Mouse (Mus musculus) C2C12 (cell line): ENCODE measurements around the gene Cd69. TPM values are rescaled to one million over a fixed set of nuclear protein-coding genes. Genes with fewer than 3 reads are reported as not detected.

Experiments
- H3K27me3 ChIP-seq: one replicate; pipeline ENCODE4 v1.6.1; 2011; ENCODE audit not compliant: control insufficient read depth, insufficient read depth, insufficient read length
- H3K36me3 ChIP-seq: one replicate; pipeline ENCODE4 v1.6.1; 2011; ENCODE audit not compliant: control insufficient read depth, insufficient read depth
- H3K4me3 ChIP-seq: one replicate; pipeline ENCODE4 v1.5.1; 2011; ENCODE audit warnings: mild to moderate bottlenecking, control low read depth; ENCODE audit not compliant: poor library complexity, insufficient read depth, severe bottlenecking
- H3K79me2 ChIP-seq: one replicate; pipeline ENCODE4 v1.6.1; 2011; ENCODE audit not compliant: control insufficient read depth, insufficient read depth
- H3K79me3 ChIP-seq: one replicate; pipeline ENCODE4 v1.6.1; 2011; ENCODE audit warnings: low read depth, control low read depth
- H3ac ChIP-seq: one replicate; pipeline ENCODE3; 2011; ENCODE audit warnings: low read depth; ENCODE audit not compliant: control insufficient read depth, insufficient read length
- CEBPB ChIP-seq: IDR thresholded peaks from one replicate; pipeline ENCODE4 v1.6.1; 2011; ENCODE audit warnings: low read depth, mild to moderate bottlenecking, control low read depth, moderate library complexity
- CTCF ChIP-seq: IDR thresholded peaks from one replicate; pipeline ENCODE4 v1.5.1; 2011; ENCODE audit not compliant: control insufficient read depth, insufficient read depth, insufficient read length
- FOSL1 ChIP-seq: IDR thresholded peaks from one replicate; pipeline ENCODE4 v1.8.0; 2011; ENCODE audit warnings: mild to moderate bottlenecking, low read length; ENCODE audit not compliant: poor library complexity, insufficient read depth, severe bottlenecking
- MAX ChIP-seq: IDR thresholded peaks from one replicate; pipeline ENCODE4 v1.6.1; 2011; ENCODE audit warnings: mild to moderate bottlenecking, control low read depth
- MYOD1 ChIP-seq: IDR thresholded peaks from one replicate; pipeline ENCODE4 v1.6.1; 2011; ENCODE audit warnings: low read depth; ENCODE audit not compliant: control insufficient read depth, insufficient read length
- MYOG ChIP-seq: IDR thresholded peaks from one replicate; pipeline ENCODE4 v1.6.1; 2011; ENCODE audit not compliant: control insufficient read depth, insufficient read length; ENCODE audit errors: extremely low read depth
- USF1 ChIP-seq: IDR thresholded peaks from one replicate; pipeline ENCODE4 v1.6.1; 2011; ENCODE audit warnings: low read depth, mild to moderate bottlenecking, control low read depth, moderate library complexity
- polyA plus RNA-seq: library from polyadenylated mRNA; unstranded; fragments of >200 nt; fragmentation: generic; extraction: Trizol; gene quantifications from one replicate; pipeline ENCODE4 v1.2.1, GENCODE M21; 2012; ENCODE audit warnings: missing spikeins

The Cd69 gene
- polyA plus RNA-seq, 1 experiment, result not detected

DNA sequence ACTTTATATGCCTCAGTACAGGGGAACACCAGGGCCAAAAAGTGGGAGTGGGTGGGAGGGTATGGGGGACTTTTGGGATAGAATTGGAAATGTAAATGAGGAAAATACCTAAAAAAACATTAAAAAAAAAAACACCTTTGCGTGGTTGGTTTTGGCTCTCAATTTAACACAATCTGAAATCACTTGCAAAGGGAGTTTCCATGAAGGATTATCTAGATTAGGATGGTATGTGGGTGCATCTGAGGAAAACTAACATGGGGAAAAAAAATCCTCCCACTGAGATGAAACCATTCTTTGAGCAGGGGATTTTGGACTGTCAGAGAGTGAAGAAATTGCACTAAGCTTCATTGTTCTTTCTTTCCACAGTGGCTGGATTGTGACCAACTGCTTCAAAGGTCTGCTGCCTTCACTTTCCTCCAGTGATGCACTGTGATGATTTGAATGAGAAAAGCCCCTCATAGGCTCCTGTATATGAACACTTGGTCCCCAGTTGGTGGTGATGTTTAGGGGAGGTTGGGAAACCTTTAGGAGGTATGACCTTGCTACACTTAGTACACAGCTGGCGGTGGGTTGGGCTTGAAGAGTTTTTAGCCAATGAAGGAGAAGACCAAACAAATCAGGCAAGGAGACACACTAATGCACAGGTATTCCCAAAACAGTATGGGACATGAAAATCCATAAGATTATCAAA is 38.4 kb downstream of the Cd69 start:
- Histone ChIP-seq H3K4me3 (no peak overlapping the region), H3K79me3 (no peaks in the 10 kb centered on the region), H3ac (no peak overlapping the region), H3K79me2 (no peaks in the 10 kb centered on the region), H3K27me3 (no peaks in the 10 kb centered on the region), H3K36me3 (no peaks in the 10 kb centered on the region)
- no peak for TF ChIP-seq MYOG
- TF ChIP-seq MAX, result no peak
- TF ChIP-seq CTCF, result no peak
- TF ChIP-seq FOSL1, result no peak
- no peak for TF ChIP-seq USF1
- no peak for TF ChIP-seq CEBPB
- no peak for TF ChIP-seq MYOD1

DNA sequence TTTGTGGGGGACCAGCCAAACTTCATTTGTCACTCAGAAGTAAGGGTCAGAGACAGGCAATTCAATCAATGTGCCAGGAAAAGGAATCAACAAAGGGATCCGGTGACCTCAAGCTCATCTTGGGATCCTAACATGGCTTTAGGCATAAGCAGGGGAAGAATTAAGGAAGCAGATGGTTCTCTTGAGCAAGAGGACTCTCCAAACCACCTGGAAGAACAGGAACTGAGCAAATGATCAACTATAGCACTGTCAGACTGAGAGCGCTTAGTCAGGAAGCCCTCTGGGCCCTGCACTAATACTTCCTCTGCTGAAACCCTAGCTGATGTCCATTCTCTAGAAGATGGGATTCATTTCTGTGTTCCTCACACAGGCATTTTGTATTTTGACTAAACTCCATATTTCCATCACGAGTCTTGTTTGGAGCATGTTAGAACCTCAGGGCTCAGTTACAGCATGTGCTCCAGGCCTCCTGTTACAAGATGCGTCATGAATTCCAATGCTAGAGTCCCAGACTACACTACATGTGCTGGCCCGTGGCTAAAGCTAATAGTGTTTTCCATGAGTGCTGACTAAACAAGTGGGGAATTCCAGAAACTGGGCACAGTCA is 39.3 kb downstream of the Cd69 start:
- no peaks in the 10 kb centered on the region for H3K79me2 ChIP-seq
- H3K79me3 ChIP-seq, result no peaks in the 10 kb centered on the region
- no peaks in the 10 kb centered on the region for H3K27me3 ChIP-seq
- H3K4me3 ChIP-seq, result no peak overlapping the region
- TF ChIP-seq FOSL1 (no peak), MYOG (no peak), USF1 (peak; percentile 36), MAX (peak; percentile 98), MYOD1 (no peak)
- H3ac ChIP-seq, result no peak overlapping the region
- H3K36me3 ChIP-seq, result no peaks in the 10 kb centered on the region

DNA sequence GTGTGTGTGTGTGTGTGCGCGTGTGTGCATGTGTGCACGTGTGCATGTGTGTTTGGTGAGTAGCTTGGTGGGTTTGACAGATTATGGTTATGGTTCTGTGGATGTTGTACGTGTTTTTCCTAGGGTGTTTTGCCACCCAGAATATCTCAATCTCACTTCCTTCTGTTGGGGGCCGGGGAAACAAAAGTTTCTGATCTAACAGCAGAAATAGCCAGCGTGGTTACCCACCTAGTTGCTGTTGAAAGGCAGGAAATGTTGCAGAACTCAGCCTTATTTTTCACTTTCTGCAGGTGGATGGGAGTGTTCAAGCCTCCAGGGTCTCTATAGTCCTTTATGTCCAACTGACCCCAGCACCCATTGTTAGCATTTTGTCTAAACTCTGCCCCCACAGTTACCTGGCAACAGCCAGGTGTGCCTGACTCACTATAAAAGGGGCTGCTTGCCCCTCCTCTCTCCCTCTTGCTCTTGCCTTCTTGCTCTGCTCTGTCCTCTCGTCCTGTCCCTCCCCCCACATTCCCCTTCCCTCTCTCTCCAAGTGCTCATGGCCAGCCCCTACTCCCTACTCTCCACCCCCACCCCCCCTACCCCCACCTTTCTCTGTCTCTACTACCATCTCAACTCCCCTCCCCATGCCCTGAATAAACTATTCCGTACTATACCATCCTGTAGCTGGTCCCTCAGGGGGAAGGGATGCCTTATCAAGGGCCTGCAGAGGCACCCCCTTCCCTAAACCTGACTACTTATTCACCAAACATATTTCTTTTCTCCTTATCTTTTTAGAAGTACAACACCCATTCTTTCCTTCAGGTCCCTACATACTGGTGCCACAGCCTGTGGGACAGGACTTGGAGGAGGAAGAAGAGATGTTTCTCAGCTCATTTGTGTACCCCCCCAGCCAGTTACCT is 40.5 kb downstream of the Cd69 start:
- Histone ChIP-seq H3K4me3 (no peak overlapping the region), H3ac (no peak overlapping the region), H3K79me3 (no peaks in the 10 kb centered on the region), H3K27me3 (no peaks in the 10 kb centered on the region), H3K79me2 (no peaks in the 10 kb centered on the region), H3K36me3 (no peaks in the 10 kb centered on the region)
- TF ChIP-seq FOSL1 (no peak), MAX (no peak), CEBPB (no peak), CTCF (no peak), USF1 (no peak), MYOD1 (no peak), MYOG (no peak)

DNA sequence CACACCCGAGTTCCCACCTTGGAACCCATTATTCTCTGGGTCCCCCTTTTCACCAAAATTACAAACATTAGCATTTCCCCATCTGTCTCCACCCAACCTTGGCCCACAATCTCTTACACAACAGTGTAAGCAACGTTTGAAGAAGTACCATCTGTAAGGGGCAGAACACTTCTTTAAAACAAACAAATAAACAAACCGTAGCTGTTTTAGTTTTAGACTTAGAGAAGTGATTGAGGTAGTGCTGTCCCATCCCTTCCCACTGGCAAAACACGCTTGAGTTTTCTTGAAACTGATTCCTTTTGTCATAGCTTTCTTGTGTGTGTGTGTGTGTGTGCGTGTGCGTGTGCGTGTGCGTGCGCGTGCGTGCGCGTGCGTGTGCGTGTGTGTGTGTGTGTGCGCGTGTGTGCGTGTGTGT is 41.3 kb downstream of the Cd69 start:
- Histone ChIP-seq H3K79me3 (no peaks in the 10 kb centered on the region), H3K36me3 (no peaks in the 10 kb centered on the region), H3K79me2 (no peaks in the 10 kb centered on the region), H3K27me3 (no peaks in the 10 kb centered on the region), H3K4me3 (no peak overlapping the region), H3ac (no peak overlapping the region)
- no peak for TF ChIP-seq MYOD1
- TF ChIP-seq MYOG, result no peak
- TF ChIP-seq USF1, result no peak
- TF ChIP-seq FOSL1, result no peak
- no peak for TF ChIP-seq CTCF
- no peak for TF ChIP-seq CEBPB
- no peak for TF ChIP-seq MAX

DNA sequence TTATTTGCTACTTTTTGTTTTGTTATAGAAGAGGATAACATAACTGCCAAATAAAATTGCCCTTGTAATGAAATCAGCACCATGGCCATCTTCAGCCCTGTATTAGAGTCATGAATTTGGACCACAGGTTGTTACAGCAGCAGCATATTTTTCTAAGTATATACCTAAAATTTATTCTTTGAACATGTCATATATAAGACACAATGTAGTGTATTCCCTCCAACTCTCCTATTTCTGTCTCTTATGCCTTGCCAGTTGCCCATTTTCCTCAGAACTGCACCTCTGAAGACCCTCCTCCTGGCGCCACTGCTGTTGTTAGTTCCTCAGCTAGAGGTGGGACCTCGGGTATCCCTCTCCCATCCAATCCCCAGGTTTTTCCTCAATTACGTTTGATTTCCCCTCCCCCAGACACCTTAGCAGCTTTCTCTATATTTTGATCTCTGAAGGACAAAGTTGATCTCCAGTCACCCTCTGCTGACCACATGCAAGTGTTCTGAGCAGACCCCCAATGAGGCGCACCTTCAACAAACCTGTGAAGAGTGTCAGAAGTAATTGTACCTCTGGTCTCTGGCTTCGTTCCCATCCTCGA is 41.8 kb downstream of the Cd69 start:
- Histone ChIP-seq H3K36me3 (no peaks in the 10 kb centered on the region), H3K79me3 (no peaks in the 10 kb centered on the region), H3K4me3 (no peak overlapping the region), H3K79me2 (no peaks in the 10 kb centered on the region), H3K27me3 (no peaks in the 10 kb centered on the region), H3ac (no peak overlapping the region)
- no peak for TF ChIP-seq FOSL1
